Mouse (Mus musculus): Measurements from ENCODE around the gene Ptrh1.

Gene Ptrh1

GRCm38 (mm10) chr2:32756674-32757055 lies 18.9 kb upstream of the Ptrh1 start:
- no peak for DNase-seq (ENCODE audit: low spot score in 2 of 2)

- peak; percentile 98 for DNase-seq (ENCODE audit: low spot score in 2 of 2)
Observed at GRCm38 (mm10) chr2:32757056-32757845, 18.3 kb upstream of the Ptrh1 start, which contains the start of gene Tor2a. Tor2a (plus strand) TSS chr2:32757234.

GRCm38 (mm10) chr2:32758503-32758902 lies 17.1 kb upstream of the Ptrh1 start:
- no peak for DNase-seq (ENCODE audit: low spot score in 2 of 2)

GRCm38 (mm10) chr2:32759001-32759400 lies 16.6 kb upstream of the Ptrh1 start:
- no peak for DNase-seq (ENCODE audit: low spot score in 2 of 2)

GRCm38 (mm10) chr2:32761361-32761760 lies 14.2 kb upstream of the Ptrh1 start:
- no peak for DNase-seq (ENCODE audit: low spot score in 2 of 2)

GRCm38 (mm10) chr2:32761859-32762258 lies 13.7 kb upstream of the Ptrh1 start:
- no peak for DNase-seq (ENCODE audit: low spot score in 2 of 2)

GRCm38 (mm10) chr2:32763353-32763752 lies 12.2 kb upstream of the Ptrh1 start:
- DNase-seq (ENCODE audit: low spot score in 2 of 2) = no peak

GRCm38 (mm10) chr2:32767241-32767640 lies 8.3 kb upstream of the Ptrh1 start:
- DNase-seq (ENCODE audit: low spot score in 2 of 2) = no peak

GRCm38 (mm10) chr2:32768661-32769285 lies 6.8 kb upstream of the Ptrh1 start:
- no peak for DNase-seq (ENCODE audit: low spot score in 2 of 2)

GRCm38 (mm10) chr2:32769327-32770085 lies 6.1 kb upstream of the Ptrh1 start:
- no peak for DNase-seq (ENCODE audit: low spot score in 2 of 2)

GRCm38 (mm10) chr2:32771886-32772285 lies 3.7 kb upstream of the Ptrh1 start:
- no peak for DNase-seq (ENCODE audit: low spot score in 2 of 2)

- DNase-seq (ENCODE audit: low spot score in 2 of 2) = no peak
Observed at GRCm38 (mm10) chr2:32772626-32773279, 2.8 kb upstream of the Ptrh1 start.

GRCm38 (mm10) chr2:32776192-32776591 lies 606 bp downstream of the Ptrh1 start:
- no peak for DNase-seq (ENCODE audit: low spot score in 2 of 2)

- no peak for DNase-seq (ENCODE audit: low spot score in 2 of 2)
Observed at GRCm38 (mm10) chr2:32778081-32778480, 2.5 kb downstream of the Ptrh1 start.

GRCm38 (mm10) chr2:32779131-32779530 lies 3.5 kb downstream of the Ptrh1 start:
- peak; percentile 31 to 62 for DNase-seq (ENCODE audit: low spot score in 2 of 2)

GRCm38 (mm10) chr2:32779714-32780113 lies 4.1 kb downstream of the Ptrh1 start:
- no peak for DNase-seq (ENCODE audit: low spot score in 2 of 2)

GRCm38 (mm10) chr2:32781710-32782109 lies 6.1 kb downstream of the Ptrh1 start:
- DNase-seq (ENCODE audit: low spot score in 2 of 2) = no peak

- DNase-seq (ENCODE audit: low spot score in 2 of 2) = peak; percentile 58 to 70
Observed at GRCm38 (mm10) chr2:32784048-32784681, 8.6 kb downstream of the Ptrh1 start, which contains the start of gene Cfap157. Cfap157 (minus strand) TSS chr2:32784428.

- no peak for DNase-seq (ENCODE audit: low spot score in 2 of 2)
Observed at GRCm38 (mm10) chr2:32787176-32787575, 11.6 kb downstream of the Ptrh1 start.

- no peak for DNase-seq (ENCODE audit: low spot score in 2 of 2)
Observed at GRCm38 (mm10) chr2:32788581-32788980, 13.0 kb downstream of the Ptrh1 start.

GRCm38 (mm10) chr2:32791297-32791696 lies 15.7 kb downstream of the Ptrh1 start:
- DNase-seq (ENCODE audit: low spot score in 2 of 2) = peak; percentile 68 to 80

Measured in heart, adult 9 months (tissue).